Mouse (Mus musculus) forebrain, embryonic 11.5 days (tissue): Measurements from ENCODE around the gene Mbtps1. TPM values are rescaled to one million over a fixed set of nuclear protein-coding genes. Genes with fewer than 3 reads are reported as not detected.
A peak's percentile ranks its signal among the peaks of the same experiment; 100 is the strongest.

Experiments used
- ATAC-seq: fragments of 200-750 bp; cut with Nextera tagmentation; replicated peaks from 2 replicates; pipeline ENCODE4 v1.8.0; 2017; ENCODE audit warnings: moderate TSS enrichment; ENCODE audit not compliant: low FRiP score
- DNase-seq: peaks from one replicate; pipeline ENCODE4 v3.0.0-alpha.2; 2017; ENCODE audit warnings: low spot score
- H3K27ac ChIP-seq: fragments of 300-500 bp; sonication (generic); 2 replicates; pipeline ENCODE4 v1.5.1; 2014; ENCODE audit warnings: low read depth, low read length
- H3K27me3 ChIP-seq: fragments of 300-500 bp; sonication (generic); 2 replicates; pipeline ENCODE4 v1.6.1; 2014; ENCODE audit warnings: mild to moderate bottlenecking, low read length, mixed read lengths; ENCODE audit not compliant: control insufficient read depth, insufficient read depth
- H3K36me3 ChIP-seq: fragments of 300-500 bp; sonication (generic); 2 replicates; pipeline ENCODE4 v1.6.1; 2014; ENCODE audit warnings: mild to moderate bottlenecking, low read length, moderate library complexity, mixed read lengths; ENCODE audit not compliant: control insufficient read depth, insufficient read depth
- H3K4me1 ChIP-seq: fragments of 300-500 bp; sonication (generic); replicated peaks from 2 replicates; pipeline ENCODE4 v1.6.1; 2014; ENCODE audit warnings: low read length, mixed read lengths; ENCODE audit not compliant: control insufficient read depth, insufficient read depth
- H3K4me2 ChIP-seq: fragments of 300-500 bp; sonication (generic); 2 replicates; pipeline ENCODE4 v1.6.1; 2014; ENCODE audit warnings: low read depth, mild to moderate bottlenecking, low read length, moderate library complexity, mixed read lengths; ENCODE audit not compliant: severe bottlenecking
- H3K4me3 ChIP-seq: fragments of 300-500 bp; sonication (generic); 2 replicates; pipeline ENCODE4 v1.5.1; 2014; ENCODE audit warnings: low read depth, low read length
- H3K9ac ChIP-seq: fragments of 300-500 bp; sonication (generic); 2 replicates; pipeline ENCODE4 v1.6.1; 2014; ENCODE audit warnings: low read length
- H3K9me3 ChIP-seq: fragments of 300-500 bp; sonication (generic); 2 replicates; pipeline ENCODE4 v1.6.1; 2016; ENCODE audit warnings: low read length, mixed read lengths; ENCODE audit not compliant: control insufficient read depth
- WGBS: fragments of 180-500 bp; shearing (Covaris S2); extraction: QIAGEN DNeasy Blood & Tissue Kit; methylation state at CpG from one replicate; pipeline ENCODE4 v1.1.7; 2014; 5-methylcytosine and 5-hydroxymethylcytosine counted together
- polyA plus RNA-seq: library from polyadenylated mRNA; unstranded; fragments of >200 nt; fragmentation: Nextera tagmentation; extraction: Ambion mirVana; gene quantifications from 2 replicates; pipeline ENCODE4 v1.2.1, GENCODE M21; 2014

The Mbtps1 gene
- polyA plus RNA-seq, 1 experiment from 2014 or later, result 98.0 TPM

GRCm38 (mm10) chr8:119506106-119506505 is 52.4 kb downstream of the Mbtps1 start:
- peaks cover 13% of the 10 kb centered on the region for H3K36me3 ChIP-seq
- H3K4me2 ChIP-seq, result no peak overlapping the region
- H3K27ac ChIP-seq, result no peak overlapping the region
- peaks cover 15% of the 10 kb centered on the region; the same call in 1 of the 2 replicates for H3K4me1 ChIP-seq
- H3K27me3 ChIP-seq, result peaks cover 2% of the 10 kb centered on the region; the same call in 1 of the 2 replicates
- WGBS, result 87% methylated on average over 8 of the region's 8 CpGs
- ATAC-seq (no peak), DNase-seq (no peak)
- H3K9me3 ChIP-seq, result no peaks in the 10 kb centered on the region
- no peak overlapping the region for H3K4me3 ChIP-seq
- no peak overlapping the region for H3K9ac ChIP-seq

- Histone ChIP-seq H3K9ac (no peak overlapping the region), H3K36me3 (peaks cover 9% of the 10 kb centered on the region), H3K4me2 (no peak overlapping the region), H3K27me3 (peaks cover 3% of the 10 kb centered on the region; the same call in 1 of the 2 replicates), H3K27ac (no peak overlapping the region), H3K4me3 (no peak overlapping the region), H3K4me1 (peaks cover 15% of the 10 kb centered on the region; the same call in 1 of the 2 replicates), H3K9me3 (no peaks in the 10 kb centered on the region)
- 16% methylated on average over 9 of the region's 9 CpGs for WGBS
- ATAC-seq (no peak), DNase-seq (no peak)
These were observed 53.0 kb downstream of the Mbtps1 start for GRCm38 (mm10) chr8:119505488-119505887.

GRCm38 (mm10) chr8:119503191-119503767 is 55.3 kb downstream of the Mbtps1 start:
- no peaks in the 10 kb centered on the region for H3K9me3 ChIP-seq
- H3K4me1 ChIP-seq, result peaks cover 15% of the 10 kb centered on the region; the same call in 1 of the 2 replicates
- H3K27me3 ChIP-seq, result peaks cover 3% of the 10 kb centered on the region; the same call in 1 of the 2 replicates
- no peak overlapping the region for H3K9ac ChIP-seq
- H3K36me3 ChIP-seq, result peaks cover 2% of the 10 kb centered on the region
- WGBS, result 6% methylated on average over 10 of the region's 10 CpGs
- H3K4me2 ChIP-seq, result no peak overlapping the region
- peak; percentile 73 for ATAC-seq
- H3K27ac ChIP-seq, result no peak overlapping the region
- peak; percentile 69 for DNase-seq
- no peak overlapping the region for H3K4me3 ChIP-seq

- DNase-seq, result no peak
- Histone ChIP-seq H3K4me2 (no peak overlapping the region), H3K36me3 (no peaks in the 10 kb centered on the region), H3K27me3 (peaks cover 3% of the 10 kb centered on the region; the same call in 1 of the 2 replicates), H3K9me3 (no peaks in the 10 kb centered on the region), H3K4me1 (peaks cover 15% of the 10 kb centered on the region; the same call in 1 of the 2 replicates), H3K27ac (no peak overlapping the region), H3K4me3 (no peak overlapping the region), H3K9ac (no peak overlapping the region)
- no peak for ATAC-seq
- WGBS, result 55% methylated on average over 4 of the region's 4 CpGs
These were observed 56.4 kb downstream of the Mbtps1 start for GRCm38 (mm10) chr8:119502111-119502510.

- Histone ChIP-seq H3K4me1 (peaks cover 15% of the 10 kb centered on the region; the same call in 1 of the 2 replicates), H3K9me3 (no peaks in the 10 kb centered on the region), H3K27me3 (peaks cover 3% of the 10 kb centered on the region; the same call in 1 of the 2 replicates), H3K36me3 (no peaks in the 10 kb centered on the region), H3K4me3 (no peak within 1 kb of the TSS), H3K4me2 (no peak within 1 kb of the TSS), H3K9ac (no peak within 1 kb of the TSS), H3K27ac (no peak within 1 kb of the TSS)
- WGBS, result 45% methylated on average over 5 of the region's 5 CpGs
- ATAC-seq (no peak), DNase-seq (no peak)
These were observed 56.9 kb downstream of the Mbtps1 start, which contains the start of gene Slc38a8 for GRCm38 (mm10) chr8:119501598-119501997. Gene Slc38a8 (minus strand): TSS chr8:119501698.

GRCm38 (mm10) chr8:119499836-119500235 is 58.7 kb downstream of the Mbtps1 start:
- 92% methylated on average over 2 of the region's 2 CpGs for WGBS
- H3K4me3 ChIP-seq, result no peak overlapping the region
- no peak overlapping the region for H3K4me2 ChIP-seq
- ATAC-seq (no peak), DNase-seq (no peak)
- H3K4me1 ChIP-seq, result peaks cover 12% of the 10 kb centered on the region; the same call in 1 of the 2 replicates
- H3K36me3 ChIP-seq, result no peaks in the 10 kb centered on the region
- H3K9ac ChIP-seq, result no peak overlapping the region
- H3K27ac ChIP-seq, result no peak overlapping the region
- peaks cover 3% of the 10 kb centered on the region; the same call in 1 of the 2 replicates for H3K27me3 ChIP-seq
- H3K9me3 ChIP-seq, result no peaks in the 10 kb centered on the region

GRCm38 (mm10) chr8:119496848-119497247 is 61.7 kb downstream of the Mbtps1 start:
- H3K27ac ChIP-seq, result no peak overlapping the region
- H3K9me3 ChIP-seq, result no peaks in the 10 kb centered on the region
- no peaks in the 10 kb centered on the region for H3K4me1 ChIP-seq
- ATAC-seq, result no peak
- no peak overlapping the region for H3K4me2 ChIP-seq
- H3K9ac ChIP-seq, result no peak overlapping the region
- no peaks in the 10 kb centered on the region for H3K36me3 ChIP-seq
- peak; percentile 66 for DNase-seq
- H3K4me3 ChIP-seq, result no peak overlapping the region
- 29% methylated on average over 6 of the region's 6 CpGs for WGBS
- peaks cover 3% of the 10 kb centered on the region; the same call in 1 of the 2 replicates for H3K27me3 ChIP-seq

GRCm38 (mm10) chr8:119487093-119487492 is 71.4 kb downstream of the Mbtps1 start:
- Histone ChIP-seq H3K36me3 (no peaks in the 10 kb centered on the region), H3K27ac (no peak overlapping the region), H3K4me1 (0 out of 2 replicates have a peak, but pooled peaks cover 2% of the 10 kb centered on the region), H3K4me3 (no peak overlapping the region), H3K9ac (no peak overlapping the region), H3K27me3 (no peaks in the 10 kb centered on the region), H3K4me2 (no peak overlapping the region), H3K9me3 (no peaks in the 10 kb centered on the region)
- ATAC-seq, result no peak
- no peak for DNase-seq
- WGBS, result 81% methylated on average over 7 of the region's 7 CpGs
